Mouse (Mus musculus): Measurements from ENCODE around the gene A430078G23Rik.
"Not testable (repeated sequence)": the region's sequence is repeated elsewhere in the genome, so short reads cannot be mapped to it uniquely, and the experiment has no call there.

The A430078G23Rik gene

GRCm38 (mm10) chr8:3353189-3353810, at the start of gene A430078G23Rik:
A430078G23Rik (plus strand) TSS chr8:3353415.
- peak; percentile 25 for DNase-seq

GRCm38 (mm10) chr8:3308205-3308800, 44.9 kb upstream of the A430078G23Rik start:
- DNase-seq, result not testable (repeated sequence)

GRCm38 (mm10) chr8:3309636-3310035, 43.6 kb upstream of the A430078G23Rik start:
- DNase-seq, result no peak

- DNase-seq, result no peak
Measured at GRCm38 (mm10) chr8:3311482-3311881, 41.7 kb upstream of the A430078G23Rik start.

- DNase-seq, result not testable (repeated sequence)
Measured at GRCm38 (mm10) chr8:3313417-3313816, 39.8 kb upstream of the A430078G23Rik start.

- DNase-seq, result no peak
Measured at GRCm38 (mm10) chr8:3313843-3314242, 39.4 kb upstream of the A430078G23Rik start.

GRCm38 (mm10) chr8:3314345-3314744, 38.9 kb upstream of the A430078G23Rik start:
- DNase-seq, result no peak

- no peak for DNase-seq
Measured at GRCm38 (mm10) chr8:3316585-3316984, 36.6 kb upstream of the A430078G23Rik start.

GRCm38 (mm10) chr8:3319267-3319666, 33.9 kb upstream of the A430078G23Rik start:
- not testable (repeated sequence) for DNase-seq

GRCm38 (mm10) chr8:3324253-3324652, 29.0 kb upstream of the A430078G23Rik start:
- DNase-seq, result no peak

- DNase-seq, result no peak
Measured at GRCm38 (mm10) chr8:3327056-3327455, 26.2 kb upstream of the A430078G23Rik start.

- DNase-seq, result peak; percentile 7
Measured at GRCm38 (mm10) chr8:3327538-3328245, 25.5 kb upstream of the A430078G23Rik start.

- peak; percentile 62 for DNase-seq
Measured at GRCm38 (mm10) chr8:3330662-3331061, 22.6 kb upstream of the A430078G23Rik start.

GRCm38 (mm10) chr8:3331692-3332091, 21.5 kb upstream of the A430078G23Rik start:
- no peak for DNase-seq

- DNase-seq, result no peak
Measured at GRCm38 (mm10) chr8:3335881-3336280, 17.3 kb upstream of the A430078G23Rik start.

GRCm38 (mm10) chr8:3336658-3337524, 16.3 kb upstream of the A430078G23Rik start:
- DNase-seq, result peak; percentile 69

- not testable (repeated sequence) for DNase-seq
Measured at GRCm38 (mm10) chr8:3337525-3337824, 15.7 kb upstream of the A430078G23Rik start.

- no peak for DNase-seq
Measured at GRCm38 (mm10) chr8:3337971-3338370, 15.2 kb upstream of the A430078G23Rik start.

GRCm38 (mm10) chr8:3340711-3341110, 12.5 kb upstream of the A430078G23Rik start:
- DNase-seq, result not testable (repeated sequence)

GRCm38 (mm10) chr8:3345337-3345736, 7.9 kb upstream of the A430078G23Rik start:
- no peak for DNase-seq

GRCm38 (mm10) chr8:3346691-3347413, 6.4 kb upstream of the A430078G23Rik start:
- DNase-seq, result no peak

GRCm38 (mm10) chr8:3348142-3348823, 4.9 kb upstream of the A430078G23Rik start:
- no peak for DNase-seq

All from lung, postnatal 14 days (tissue).